Mouse (Mus musculus) midbrain, embryonic 14.5 days (tissue): ENCODE results near the gene Myh7b. TPM values are rescaled to one million over a fixed set of nuclear protein-coding genes. Genes with fewer than 3 reads are reported as not detected.
"Not testable (repeated sequence)": the region's sequence is repeated elsewhere in the genome, so short reads cannot be mapped to it uniquely, and the experiment has no call there.

Experiments
- ATAC-seq: fragments of 200-750 bp; cut with Nextera tagmentation; 2 replicates; pipeline ENCODE4 v1.8.0; 2017; ENCODE audit warnings: moderate number of reproducible peaks, moderate library complexity; ENCODE audit not compliant: low FRiP score, low TSS enrichment
- DNase-seq: peaks from one replicate; pipeline ENCODE4 v3.0.0-alpha.2; 2015
- H3K27ac ChIP-seq: fragments of 300-500 bp; sonication (generic); replicated peaks from 2 replicates; pipeline ENCODE4 v1.5.1; 2014; ENCODE audit warnings: mild to moderate bottlenecking, low read depth, low read length, moderate library complexity
- H3K27me3 ChIP-seq: fragments of 300-500 bp; sonication (generic); 2 replicates; pipeline ENCODE4 v1.6.1; 2014; ENCODE audit warnings: low read length, control low read depth, mixed read lengths; ENCODE audit not compliant: control insufficient read depth, insufficient read depth
- H3K36me3 ChIP-seq: fragments of 300-500 bp; sonication (generic); 2 replicates; pipeline ENCODE4 v1.6.1; 2014; ENCODE audit warnings: low read length, control low read depth; ENCODE audit not compliant: control insufficient read depth, insufficient read depth
- H3K4me1 ChIP-seq: fragments of 300-500 bp; sonication (generic); 2 replicates; pipeline ENCODE4 v1.6.1; 2014; ENCODE audit warnings: mild to moderate bottlenecking, antibody characterized with exemption, low read length, control low read depth; ENCODE audit not compliant: control insufficient read depth, insufficient read depth
- H3K4me2 ChIP-seq: fragments of 300-500 bp; sonication (generic); 2 replicates; pipeline ENCODE4 v1.6.1; 2014; ENCODE audit warnings: mild to moderate bottlenecking, low read length, moderate library complexity
- H3K4me3 ChIP-seq: fragments of 300-500 bp; sonication (generic); replicated peaks from 2 replicates; pipeline ENCODE4 v1.5.1; 2014; ENCODE audit warnings: low read depth, low read length
- H3K9ac ChIP-seq: fragments of 300-500 bp; sonication (generic); replicated peaks from 2 replicates; pipeline ENCODE4 v1.6.1; 2014; ENCODE audit warnings: mild to moderate bottlenecking, low read length, moderate library complexity
- H3K9me3 ChIP-seq: fragments of 300-500 bp; sonication (generic); 2 replicates; pipeline ENCODE4 v1.6.1; 2016; ENCODE audit warnings: low read length, control low read depth, mixed read lengths; ENCODE audit not compliant: control insufficient read depth
- WGBS: fragments of 180-500 bp; shearing (Covaris S2); extraction: QIAGEN DNeasy Blood & Tissue Kit; methylation state at CpG from one replicate; pipeline ENCODE4 v1.1.7; 2014; 5-methylcytosine and 5-hydroxymethylcytosine counted together
- polyA plus RNA-seq: library from polyadenylated mRNA; unstranded; fragments of >200 nt; fragmentation: Nextera tagmentation; extraction: Ambion mirVana; gene quantifications from 2 replicates; pipeline ENCODE4 v1.2.1, GENCODE M21; 2014

The Myh7b gene
- polyA plus RNA-seq, 1 experiment from 2014 or later, result 0.64 TPM

GRCm38 (mm10) chr2:155591676-155592075, 19.3 kb upstream of the Myh7b start:
- Histone ChIP-seq H3K4me2 (peak overlapping the region; percentile 85), H3K27ac (peak overlapping the region; percentile 73), H3K27me3 (no peaks in the 10 kb centered on the region), H3K4me3 (peak overlapping the region; percentile 54), H3K4me1 (peaks cover 8% of the 10 kb centered on the region; the same call in 1 of the 2 replicates), H3K9ac (peak overlapping the region; percentile 70), H3K9me3 (no peaks in the 10 kb centered on the region), H3K36me3 (no peaks in the 10 kb centered on the region)
- 12% methylated on average over 6 of the region's 6 CpGs for WGBS
- ATAC-seq, result no peak
- peak; percentile 3 for DNase-seq

- WGBS, result under 1% methylated on average over 53 of the region's 53 CpGs
- ATAC-seq, result peak; percentile 92
Measured at GRCm38 (mm10) chr2:155592137-155592853, 18.7 kb upstream of the Myh7b start, which contains the start of gene Gss. Gene Gss (minus strand): TSS chr2:155592810.

DNA sequence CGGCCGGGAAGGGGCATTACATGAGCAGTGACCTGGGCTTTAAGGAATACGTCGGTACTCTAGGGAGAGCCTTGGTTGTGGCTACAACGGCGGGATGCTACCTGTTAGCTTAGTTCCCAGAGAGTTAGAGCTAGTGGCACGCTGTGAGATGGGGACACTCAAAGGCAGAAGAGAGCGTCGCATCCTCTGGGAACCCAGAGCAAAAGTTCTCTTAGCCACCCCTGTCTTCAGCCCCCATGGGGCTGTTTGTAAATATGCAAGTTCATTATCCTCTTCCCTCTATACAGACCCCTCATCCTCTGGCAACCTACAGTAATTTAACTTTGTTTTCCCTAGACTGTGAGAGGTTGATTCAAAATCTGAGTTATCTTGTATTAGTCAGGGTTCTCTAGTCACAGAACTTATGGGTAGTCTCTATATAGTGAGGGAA, 18.1 kb upstream of the Myh7b start:
- Histone ChIP-seq H3K4me2 (peak overlapping the region; percentile 85), H3K9ac (peak overlapping the region; percentile 70), H3K9me3 (no peaks in the 10 kb centered on the region), H3K27me3 (no peaks in the 10 kb centered on the region), H3K4me3 (peak overlapping the region; percentile 54), H3K27ac (no peak overlapping the region; the same call in 1 of the 2 replicates), H3K36me3 (no peaks in the 10 kb centered on the region), H3K4me1 (peaks cover 8% of the 10 kb centered on the region; the same call in 1 of the 2 replicates)
- no peak for ATAC-seq
- DNase-seq, result no peak
- WGBS, result 0% methylated on average over 9 of the region's 9 CpGs

More at GRCm38 (mm10) chr2:155592137-155592853, 18.7 kb upstream of the Myh7b start, which contains the start of gene Gss:
- Histone ChIP-seq H3K4me2 (peak within 1 kb of the TSS; percentile 85), H3K36me3 (no peaks in the 10 kb centered on the region), H3K27ac (peak within 1 kb of the TSS; percentile 73), H3K9me3 (no peaks in the 10 kb centered on the region), H3K27me3 (no peaks in the 10 kb centered on the region), H3K4me1 (peaks cover 8% of the 10 kb centered on the region; the same call in 1 of the 2 replicates), H3K4me3 (peak within 1 kb of the TSS; percentile 54), H3K9ac (peak within 1 kb of the TSS; percentile 70)
- DNase-seq, result peak; percentile 98

DNA sequence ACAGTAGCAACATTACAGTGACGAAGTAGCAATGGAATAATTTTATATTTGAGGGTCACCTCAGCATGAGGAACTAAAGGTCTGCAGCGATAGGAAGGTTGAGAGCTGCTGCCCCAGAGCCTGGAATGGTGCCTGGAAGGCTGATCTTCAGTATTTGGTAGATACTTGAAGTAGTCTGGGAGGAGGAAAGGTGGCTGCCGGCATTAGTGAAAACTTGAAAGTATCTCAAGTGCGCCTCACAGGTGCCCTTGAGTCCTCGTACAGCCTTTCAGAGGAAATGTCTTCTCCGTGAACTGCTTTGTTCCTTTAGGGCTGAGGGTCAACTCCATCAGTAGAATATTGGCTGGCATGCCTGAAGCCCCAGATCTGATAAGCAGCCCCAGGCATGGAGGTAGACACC, 15.5 kb upstream of the Myh7b start:
- Histone ChIP-seq H3K9ac (no peak overlapping the region), H3K27ac (no peak overlapping the region), H3K4me1 (peaks cover 8% of the 10 kb centered on the region; the same call in 1 of the 2 replicates), H3K36me3 (no peaks in the 10 kb centered on the region), H3K9me3 (no peaks in the 10 kb centered on the region), H3K4me3 (no peak overlapping the region), H3K27me3 (no peaks in the 10 kb centered on the region), H3K4me2 (no peak overlapping the region)
- ATAC-seq (no peak), DNase-seq (no peak)
- WGBS, result 84% methylated on average over 6 of the region's 6 CpGs

GRCm38 (mm10) chr2:155603707-155604106, 7.3 kb upstream of the Myh7b start:
- H3K4me3 ChIP-seq, result no peak overlapping the region
- ATAC-seq (no peak), DNase-seq (no peak)
- H3K36me3 ChIP-seq, result no peaks in the 10 kb centered on the region
- WGBS, result 57% methylated on average over 3 of the region's 3 CpGs
- no peaks in the 10 kb centered on the region for H3K4me1 ChIP-seq
- H3K9me3 ChIP-seq, result no peaks in the 10 kb centered on the region
- no peak overlapping the region for H3K4me2 ChIP-seq
- no peaks in the 10 kb centered on the region for H3K27me3 ChIP-seq
- H3K27ac ChIP-seq, result no peak overlapping the region
- H3K9ac ChIP-seq, result no peak overlapping the region

DNA sequence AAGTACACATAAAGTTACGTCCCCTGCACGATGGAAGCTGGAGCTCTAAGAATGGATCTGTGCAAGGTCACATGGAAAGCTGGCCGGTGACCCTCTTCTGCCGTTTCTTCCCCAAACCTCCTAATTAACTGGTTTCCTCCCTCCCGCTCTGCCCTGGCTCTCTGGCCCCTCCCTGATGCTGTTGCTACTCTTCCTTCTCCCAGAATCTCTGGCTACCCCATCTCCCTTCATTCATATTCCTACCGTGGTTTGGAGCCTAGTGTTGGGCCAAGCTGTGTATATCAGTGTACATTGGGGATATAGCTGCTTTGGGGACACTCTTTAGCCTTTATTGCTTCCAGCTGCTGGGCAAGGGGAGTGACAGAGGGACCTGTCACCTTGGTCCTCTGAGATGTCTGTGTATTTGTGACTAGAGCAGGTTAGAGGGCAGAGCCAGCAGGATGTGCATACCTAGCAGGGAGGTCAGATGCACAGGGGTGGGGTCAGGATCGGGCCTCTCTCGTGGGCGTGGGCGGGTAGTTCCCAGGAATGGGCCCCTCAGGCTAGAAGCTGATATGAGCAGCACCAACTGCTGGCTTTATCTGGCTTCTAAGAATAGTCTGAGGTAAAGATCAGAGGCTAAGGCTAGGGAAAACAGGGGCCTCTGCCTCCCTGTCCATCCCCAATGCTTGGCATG, 6.3 kb upstream of the Myh7b start:
- Histone ChIP-seq H3K36me3 (no peaks in the 10 kb centered on the region), H3K4me1 (no peaks in the 10 kb centered on the region), H3K4me2 (no peak overlapping the region), H3K4me3 (no peak overlapping the region), H3K9me3 (no peaks in the 10 kb centered on the region), H3K27me3 (no peaks in the 10 kb centered on the region), H3K27ac (no peak overlapping the region), H3K9ac (no peak overlapping the region)
- DNase-seq (no peak), ATAC-seq (no peak)
- WGBS, result 63% methylated on average over 10 of the region's 10 CpGs

DNA sequence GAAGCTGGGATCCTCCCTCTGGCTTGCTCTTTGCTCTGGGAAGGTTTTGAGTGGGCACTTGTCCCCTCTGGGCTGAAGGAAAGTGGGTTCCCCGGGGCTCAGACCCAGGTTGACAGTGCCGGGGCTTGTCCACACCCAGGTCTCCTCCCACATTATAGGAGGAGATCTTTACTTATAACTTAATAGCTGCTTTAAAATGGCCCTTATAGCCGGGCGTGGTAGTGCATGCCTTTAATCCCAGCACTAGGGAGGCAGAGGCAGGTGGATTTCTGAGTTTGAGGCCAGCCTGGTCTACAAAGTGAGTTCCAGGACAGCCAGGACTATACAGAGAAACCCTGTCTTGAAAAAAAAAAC, 5.8 kb upstream of the Myh7b start:
- not testable (repeated sequence) for H3K9me3 ChIP-seq, H3K9ac ChIP-seq, ATAC-seq, H3K4me3 ChIP-seq, H3K27me3 ChIP-seq, H3K27ac ChIP-seq, H3K36me3 ChIP-seq, DNase-seq, H3K4me2 ChIP-seq, H3K4me1 ChIP-seq
- WGBS, result 84% methylated on average over 4 of the region's 4 CpGs

DNA sequence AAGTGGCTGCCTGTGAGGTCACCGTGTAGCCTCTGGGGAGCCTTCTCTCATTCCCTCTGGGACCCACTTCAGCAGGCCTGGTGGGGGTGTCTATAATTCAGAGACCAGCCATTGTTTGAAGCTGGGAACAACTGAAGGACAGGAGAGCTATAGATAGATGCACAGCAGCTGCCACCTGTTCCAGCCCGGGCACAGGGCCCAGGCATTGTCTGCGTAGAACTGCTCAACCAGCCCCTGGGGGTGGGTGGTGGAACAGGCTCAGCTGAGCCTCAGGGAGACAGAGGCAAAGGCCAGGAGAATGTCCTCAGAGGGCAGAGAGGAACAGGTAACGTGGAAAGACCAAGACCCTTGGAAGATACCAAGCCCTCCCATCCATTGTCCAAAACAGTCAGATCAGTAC, 4.7 kb upstream of the Myh7b start:
- 89% methylated on average over 4 of the region's 4 CpGs for WGBS
- no peak for DNase-seq

More for the DNA sequence above, 4.7 kb upstream of the Myh7b start:
- Histone ChIP-seq H3K4me3 (no peak overlapping the region), H3K9me3 (no peaks in the 10 kb centered on the region), H3K27me3 (no peaks in the 10 kb centered on the region), H3K9ac (no peak overlapping the region), H3K4me1 (no peaks in the 10 kb centered on the region), H3K36me3 (no peaks in the 10 kb centered on the region), H3K27ac (no peak overlapping the region), H3K4me2 (no peak overlapping the region)
- ATAC-seq, result no peak
